Mouse (Mus musculus): Measurements from ENCODE around the gene Zfp512b. TPM values are rescaled to one million over a fixed set of nuclear protein-coding genes. Genes with fewer than 3 reads are reported as not detected.

Gene Zfp512b
- polyA plus RNA-seq, 1 experiment from 2014 or later: 51.6 TPM

DNA sequence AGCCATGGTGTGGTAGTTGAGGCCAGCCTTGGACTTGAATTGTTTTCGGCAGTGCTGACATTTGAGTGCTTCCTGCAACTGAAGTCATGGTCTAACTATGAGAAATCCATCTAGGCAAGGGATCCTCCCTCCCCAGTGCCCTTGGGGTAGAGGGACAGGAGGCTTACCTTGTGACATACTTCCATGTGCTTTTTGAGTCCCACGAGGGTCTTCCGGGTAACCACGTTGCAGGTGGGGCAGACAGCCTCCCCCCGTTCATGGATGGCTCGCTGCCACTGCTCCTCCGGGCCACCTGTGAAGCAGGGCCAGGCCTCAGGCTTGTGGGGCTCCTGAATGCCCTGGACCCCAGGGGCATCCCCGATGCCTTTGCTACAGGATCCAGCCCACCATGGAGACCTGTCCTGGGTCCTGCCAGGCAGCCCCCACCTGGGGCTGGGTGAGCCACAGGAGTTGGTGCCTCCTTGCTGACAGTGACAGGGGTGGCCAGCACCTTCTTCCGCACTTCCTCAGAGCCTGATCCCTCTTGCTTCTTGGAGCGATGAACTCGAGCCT lies 4.3 kb downstream of the Zfp512b start:
- Histone ChIP-seq H3K4me2 (no peak overlapping the region), H3K4me1 (peaks cover 18% of the 10 kb centered on the region), H3K36me3 (peaks cover 76% of the 10 kb centered on the region), H3K9ac (no peak overlapping the region), H3K27me3 (no peaks in the 10 kb centered on the region), H3K9me3 (replicated peaks) (no peaks in the 10 kb centered on the region), H3K4me3 (replicated peaks) (no peak overlapping the region), H3K27ac (no peak overlapping the region)
- WGBS: 87% methylated on average over 11 of the region's 11 CpGs
- no peak for ATAC-seq (replicated peaks; ENCODE audit: low FRiP score)

DNA sequence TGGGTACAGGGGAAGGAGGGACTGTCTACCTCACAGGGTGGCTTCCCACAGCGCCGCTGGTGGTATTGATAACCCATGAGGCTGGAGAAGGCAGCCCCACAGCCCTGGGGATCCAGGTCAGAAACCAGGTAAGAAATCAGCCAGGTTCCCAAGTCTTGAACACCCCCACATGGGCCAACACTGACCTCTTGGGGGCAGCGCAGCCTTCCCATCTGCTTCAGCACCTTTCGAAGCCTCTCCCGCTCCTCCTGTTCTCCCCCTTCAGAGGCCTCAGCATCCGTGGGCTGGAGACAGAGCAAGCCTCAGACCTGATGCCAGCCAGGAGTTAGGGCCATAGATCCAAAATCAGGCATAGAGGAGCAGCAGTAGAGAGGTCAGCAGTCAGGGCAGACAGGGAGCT lies 4.8 kb downstream of the Zfp512b start:
- ATAC-seq (replicated peaks; ENCODE audit: low FRiP score): no peak
- Histone ChIP-seq H3K9ac (no peak overlapping the region), H3K4me1 (peaks cover 13% of the 10 kb centered on the region), H3K9me3 (replicated peaks) (no peaks in the 10 kb centered on the region), H3K27me3 (no peaks in the 10 kb centered on the region), H3K36me3 (peaks cover 77% of the 10 kb centered on the region), H3K4me2 (no peak overlapping the region), H3K27ac (no peak overlapping the region), H3K4me3 (replicated peaks) (no peak overlapping the region)
- 79% methylated on average over 6 of the region's 6 CpGs for WGBS

DNA sequence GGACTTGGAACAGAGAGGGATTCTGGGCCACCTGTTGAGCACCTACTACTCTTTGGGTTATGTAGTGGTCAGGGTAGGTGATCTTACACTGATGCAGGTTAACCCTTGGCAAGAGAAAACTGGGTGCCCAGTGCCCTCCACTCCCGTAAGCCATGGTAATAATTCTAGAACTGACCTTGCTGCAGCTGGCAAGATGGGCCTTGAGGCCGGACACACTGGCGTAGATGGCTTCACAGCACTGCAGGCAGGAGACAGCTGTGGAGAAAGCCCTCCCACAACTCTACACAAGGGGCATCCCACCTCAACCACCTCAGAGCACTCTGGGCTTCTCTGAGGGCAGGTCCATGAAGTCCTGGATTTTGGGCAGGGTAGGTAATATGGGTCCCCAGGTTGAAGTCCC lies 6.5 kb downstream of the Zfp512b start:
- Histone ChIP-seq H3K27ac (no peak overlapping the region), H3K27me3 (no peaks in the 10 kb centered on the region), H3K9ac (no peak overlapping the region), H3K9me3 (replicated peaks) (no peaks in the 10 kb centered on the region), H3K36me3 (peaks cover 79% of the 10 kb centered on the region), H3K4me1 (peaks cover 12% of the 10 kb centered on the region), H3K4me2 (no peak overlapping the region), H3K4me3 (replicated peaks) (no peak overlapping the region)
- ATAC-seq (replicated peaks; ENCODE audit: low FRiP score): no peak
- 89% methylated on average over 3 of the region's 3 CpGs for WGBS

DNA sequence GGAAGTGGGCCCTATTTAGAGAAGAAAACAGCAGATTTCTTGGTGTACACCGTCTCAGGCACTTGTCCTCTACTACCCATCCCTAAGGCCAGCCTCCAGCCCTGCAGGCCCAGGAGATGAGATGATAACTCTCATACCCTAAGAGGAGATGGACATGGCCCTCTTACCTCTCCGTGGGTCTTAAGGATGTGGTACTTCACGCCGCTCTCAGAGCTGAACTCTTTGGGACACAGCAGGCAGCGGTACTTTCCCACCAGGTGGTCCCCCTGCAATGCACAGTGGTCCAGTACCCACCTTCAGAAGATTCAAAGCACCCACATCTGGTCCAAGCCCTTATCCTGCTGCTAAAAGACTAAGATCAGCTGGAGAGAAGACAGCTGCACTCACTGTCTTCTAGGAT lies 7.1 kb downstream of the Zfp512b start:
- Histone ChIP-seq H3K27me3 (no peaks in the 10 kb centered on the region), H3K27ac (no peak overlapping the region), H3K36me3 (peaks cover 76% of the 10 kb centered on the region), H3K4me3 (replicated peaks) (no peak overlapping the region), H3K4me2 (no peak overlapping the region), H3K9me3 (replicated peaks) (no peaks in the 10 kb centered on the region), H3K9ac (no peak overlapping the region), H3K4me1 (peaks cover 12% of the 10 kb centered on the region)
- 92% methylated on average over 5 of the region's 5 CpGs for WGBS
- no peak for ATAC-seq (replicated peaks; ENCODE audit: low FRiP score)

DNA sequence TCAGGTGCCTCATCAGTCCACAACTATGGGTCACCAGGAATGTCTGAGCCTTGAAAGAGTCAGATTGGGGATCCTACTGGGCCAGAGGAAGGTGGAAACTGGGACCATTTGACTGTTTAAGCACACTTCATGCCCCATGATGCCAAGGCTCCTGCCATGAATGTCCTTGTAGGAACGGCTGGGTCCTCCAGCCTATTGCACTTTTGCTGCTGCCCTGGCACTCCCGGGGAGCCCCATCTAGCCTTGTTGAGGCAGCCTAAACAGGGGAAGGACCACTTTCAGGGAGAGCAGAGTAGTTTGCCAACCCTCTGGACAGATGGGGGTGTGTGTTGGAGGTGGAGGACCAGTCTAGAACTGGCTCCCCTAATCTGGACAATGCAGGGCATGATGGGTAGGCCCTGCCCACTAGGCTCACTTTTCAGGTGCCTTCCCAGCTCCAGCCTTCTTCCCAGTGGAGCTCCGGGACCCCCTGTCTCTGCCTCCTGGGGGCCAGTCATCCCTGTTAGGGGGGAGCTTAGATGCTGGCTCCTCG lies 8.1 kb downstream of the Zfp512b start, which contains the start of gene Uckl1:
Uckl1 (minus strand) TSS at position 482 of the 532 bp plus-strand sequence.
- 88% methylated on average over 4 of the region's 4 CpGs for WGBS
- Histone ChIP-seq H3K27me3 (no peaks in the 10 kb centered on the region), H3K9ac (no peak within 1 kb of the TSS), H3K27ac (no peak within 1 kb of the TSS), H3K4me2 (no peak within 1 kb of the TSS), H3K9me3 (replicated peaks) (no peaks in the 10 kb centered on the region), H3K4me3 (replicated peaks) (no peak within 1 kb of the TSS), H3K36me3 (peaks cover 65% of the 10 kb centered on the region), H3K4me1 (peaks cover 22% of the 10 kb centered on the region)
- no peak for ATAC-seq (replicated peaks; ENCODE audit: low FRiP score)

DNA sequence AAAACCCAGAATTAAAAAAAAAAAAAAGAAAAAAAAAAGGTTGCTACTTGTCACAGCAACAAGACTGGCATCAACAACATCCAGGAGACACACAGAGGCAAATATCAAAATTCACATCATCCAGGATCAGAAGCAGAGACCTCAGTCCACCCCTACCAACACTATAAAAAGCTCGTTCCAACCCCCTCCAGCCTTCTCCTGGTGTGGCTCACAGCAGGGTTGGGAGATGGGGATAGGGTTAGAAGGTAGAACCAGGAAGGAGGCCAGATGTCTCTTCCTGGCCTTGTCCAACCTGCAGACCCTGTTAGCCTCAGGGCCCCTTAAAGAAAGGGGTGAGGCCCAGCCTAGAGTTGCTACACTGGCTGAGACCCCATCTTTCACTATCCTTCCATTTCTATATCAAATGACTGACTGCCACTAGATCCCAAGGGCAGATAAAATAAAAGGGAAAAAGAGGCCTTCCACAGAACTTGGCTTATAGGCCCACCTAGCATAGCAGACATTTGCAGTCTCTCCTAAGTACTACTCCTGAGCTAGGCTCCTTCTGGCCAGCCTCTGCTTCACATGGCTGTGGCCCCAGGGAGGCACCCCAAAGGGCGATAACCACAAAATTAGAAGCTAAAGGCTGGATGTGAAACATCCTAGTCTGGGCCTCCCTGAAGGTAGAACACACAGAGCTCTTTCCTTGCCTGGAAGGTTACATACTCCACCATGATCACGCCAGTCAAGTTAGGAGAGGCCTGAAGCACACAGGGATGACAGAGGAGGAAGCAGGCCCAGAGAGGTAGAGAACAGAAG lies 8.9 kb downstream of the Zfp512b start:
- no peak overlapping the region for H3K27ac ChIP-seq
- H3K36me3 ChIP-seq: peaks cover 57% of the 10 kb centered on the region
- H3K9me3 ChIP-seq (replicated peaks): no peaks in the 10 kb centered on the region
- no peak overlapping the region for H3K4me3 ChIP-seq (replicated peaks)
- no peak for ATAC-seq (replicated peaks; ENCODE audit: low FRiP score)
- peaks cover 30% of the 10 kb centered on the region for H3K4me1 ChIP-seq
- H3K4me2 ChIP-seq: no peak overlapping the region
- H3K9ac ChIP-seq: no peak overlapping the region
- no peaks in the 10 kb centered on the region for H3K27me3 ChIP-seq
- 89% methylated on average over 3 of the region's 3 CpGs for WGBS

DNA sequence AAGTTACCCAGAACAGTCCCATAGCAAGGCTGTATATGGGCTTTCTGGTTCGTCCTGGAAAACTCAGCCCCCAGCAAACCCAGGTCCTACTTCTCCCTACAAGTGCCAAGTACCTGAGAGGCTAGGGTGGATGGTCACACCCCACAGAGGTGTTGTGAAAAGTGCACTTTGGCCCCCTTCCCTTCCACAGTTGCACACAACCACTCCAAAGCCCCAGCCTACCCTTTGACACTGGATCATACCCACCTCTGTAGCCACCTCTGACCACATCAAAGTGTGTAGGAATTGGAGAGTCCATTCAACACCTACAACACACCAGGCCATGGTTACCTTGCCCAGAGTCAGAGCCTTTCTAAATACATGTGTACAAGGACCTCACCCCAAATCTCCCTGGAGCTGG lies 9.7 kb downstream of the Zfp512b start:
- no peak for ATAC-seq (replicated peaks; ENCODE audit: low FRiP score)

DNA sequence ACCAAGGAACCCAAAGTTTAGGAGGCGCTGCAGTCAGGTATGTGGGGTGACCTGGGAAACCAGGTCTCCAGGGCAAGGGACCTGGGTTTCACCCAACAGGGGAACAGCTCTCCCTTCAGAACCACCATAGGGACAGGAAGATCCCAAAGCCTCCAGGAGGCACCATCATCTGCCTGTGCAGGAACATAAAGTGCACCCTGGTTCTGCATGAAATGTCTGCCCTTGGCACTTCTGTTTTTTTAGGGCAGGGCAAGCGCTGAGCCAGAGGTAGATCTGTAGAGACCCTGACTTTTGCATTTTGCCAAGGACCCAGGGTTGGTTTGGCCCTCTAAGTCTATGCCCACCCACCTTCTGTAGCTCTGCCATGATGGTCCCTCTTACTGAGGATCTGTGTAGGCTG lies 10.2 kb downstream of the Zfp512b start:
- H3K4me2 ChIP-seq: peak overlapping the region; percentile 96
- 86% methylated on average over 2 of the region's 2 CpGs for WGBS
- no peak overlapping the region for H3K9ac ChIP-seq
- no peaks in the 10 kb centered on the region for H3K27me3 ChIP-seq
- H3K4me1 ChIP-seq: peaks cover 39% of the 10 kb centered on the region
- no peaks in the 10 kb centered on the region for H3K9me3 ChIP-seq (replicated peaks)
- no peak for ATAC-seq (replicated peaks; ENCODE audit: low FRiP score)
- peak overlapping the region; percentile 93 for H3K27ac ChIP-seq
- peak overlapping the region; percentile 78 for H3K4me3 ChIP-seq (replicated peaks)
- peaks cover 44% of the 10 kb centered on the region for H3K36me3 ChIP-seq

More for the DNA sequence above, 9.7 kb downstream of the Zfp512b start:
- Histone ChIP-seq H3K4me2 (no peak overlapping the region), H3K27me3 (no peaks in the 10 kb centered on the region), H3K4me3 (replicated peaks) (no peak overlapping the region), H3K36me3 (peaks cover 50% of the 10 kb centered on the region), H3K4me1 (peaks cover 37% of the 10 kb centered on the region), H3K9me3 (replicated peaks) (no peaks in the 10 kb centered on the region), H3K27ac (0 out of 2 replicates have a peak overlapping the region, but pooled peaks have one; percentile 93), H3K9ac (no peak overlapping the region)
- 73% methylated on average over 1 of the region's 1 CpGs for WGBS

DNA sequence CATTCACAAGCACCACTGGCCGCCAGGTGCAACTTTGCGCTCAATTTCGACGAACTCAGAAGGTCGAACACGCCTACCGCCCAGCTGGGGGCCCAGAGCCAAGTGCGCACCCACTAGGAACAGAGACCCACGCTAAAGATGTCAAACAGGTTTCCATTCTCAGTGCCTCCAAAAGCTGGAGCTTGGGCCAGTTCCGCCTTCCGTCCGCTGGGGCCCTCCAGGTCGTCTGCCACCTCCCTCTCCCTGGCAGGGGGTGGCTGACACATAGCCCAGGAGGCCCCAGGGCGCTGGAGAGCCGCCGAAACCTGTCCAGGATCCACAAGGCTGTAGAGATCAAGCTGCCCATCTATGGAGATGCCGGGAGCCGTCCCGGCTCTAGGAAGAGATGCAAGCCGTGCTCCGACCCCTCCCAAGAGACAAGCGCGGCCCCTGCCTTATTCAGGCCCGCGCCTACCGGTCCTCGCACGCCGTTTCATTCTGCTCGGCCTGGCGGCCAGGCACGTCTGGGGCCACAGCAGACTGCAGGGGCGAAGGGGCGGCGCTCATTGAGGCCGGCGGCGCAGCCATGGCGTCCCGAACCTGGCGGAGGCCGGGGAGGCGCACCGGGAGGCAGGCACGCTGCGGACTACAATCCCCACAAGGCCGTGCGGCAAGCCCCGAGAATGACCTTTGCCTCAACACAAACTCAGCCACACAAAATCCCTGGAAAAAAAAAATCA lies 11.0 kb downstream of the Zfp512b start:
- Histone ChIP-seq H3K4me1 (peaks cover 39% of the 10 kb centered on the region), H3K9ac (peak overlapping the region; percentile 78), H3K4me2 (peak overlapping the region; percentile 96), H3K4me3 (replicated peaks) (peak overlapping the region; percentile 78), H3K9me3 (replicated peaks) (no peaks in the 10 kb centered on the region), H3K36me3 (peaks cover 36% of the 10 kb centered on the region), H3K27me3 (no peaks in the 10 kb centered on the region), H3K27ac (peak overlapping the region; percentile 93)
- WGBS: under 1% methylated on average over 49 of the region's 49 CpGs
- ATAC-seq (replicated peaks; ENCODE audit: low FRiP score): peak; percentile 80

DNA sequence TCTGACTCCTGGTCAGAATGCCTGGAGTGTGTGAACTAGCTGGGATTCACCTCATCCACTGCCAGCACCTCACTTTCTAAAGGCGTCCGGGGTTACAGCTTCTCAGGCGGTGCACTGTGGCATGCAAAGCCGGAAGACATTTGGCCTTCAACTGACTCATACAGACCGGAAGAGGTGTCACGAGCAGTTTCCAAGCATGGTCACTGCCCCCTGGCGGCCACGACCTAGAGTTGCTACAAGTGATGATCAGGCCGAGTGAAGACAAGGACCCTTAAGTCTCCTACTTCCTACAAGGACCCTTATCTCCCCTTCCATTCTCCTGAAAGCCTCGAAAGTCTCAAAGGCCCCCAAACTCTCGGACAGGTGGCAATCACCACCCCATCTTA lies 11.6 kb downstream of the Zfp512b start:
- Histone ChIP-seq H3K9ac (peak overlapping the region; percentile 78), H3K27me3 (no peaks in the 10 kb centered on the region), H3K4me3 (replicated peaks) (peak overlapping the region; percentile 78), H3K36me3 (peaks cover 31% of the 10 kb centered on the region), H3K27ac (peak overlapping the region; percentile 93), H3K9me3 (replicated peaks) (no peaks in the 10 kb centered on the region), H3K4me1 (peaks cover 39% of the 10 kb centered on the region), H3K4me2 (peak overlapping the region; percentile 96)
- peak; percentile 72 for ATAC-seq (replicated peaks; ENCODE audit: low FRiP score)
- WGBS: under 1% methylated on average over 11 of the region's 11 CpGs

DNA sequence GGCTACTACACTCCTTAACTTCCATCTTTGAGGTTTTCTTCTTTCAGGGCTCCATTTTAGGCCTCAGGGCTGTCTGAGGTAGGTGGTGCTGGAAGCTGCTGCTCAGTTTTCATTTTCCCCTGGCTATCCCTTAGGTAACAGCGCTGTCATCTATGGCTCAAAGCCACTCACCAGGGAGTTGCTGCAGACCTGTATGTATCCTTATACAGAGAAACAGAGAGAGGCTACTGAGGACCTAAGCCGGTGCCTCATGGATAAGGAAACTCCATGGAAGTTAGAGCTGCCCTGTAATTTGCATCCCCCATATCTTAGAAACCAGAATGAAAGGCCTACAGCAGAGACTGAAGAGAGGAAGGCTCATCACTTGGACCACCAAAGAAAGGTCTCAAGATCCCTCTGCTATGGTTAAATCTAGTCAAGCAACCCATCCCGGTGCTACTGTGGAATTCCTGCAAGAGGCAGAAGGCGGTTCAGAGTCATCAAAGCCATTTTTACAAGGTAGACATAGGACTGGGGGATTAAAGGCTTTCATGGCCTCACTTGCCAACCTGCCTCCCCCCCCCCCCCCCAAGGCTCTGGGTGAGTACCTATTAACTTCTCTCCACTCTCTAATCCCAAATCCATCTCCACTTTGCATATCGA lies 12.4 kb downstream of the Zfp512b start:
- no peaks in the 10 kb centered on the region for H3K27me3 ChIP-seq
- peaks cover 39% of the 10 kb centered on the region for H3K4me1 ChIP-seq
- H3K4me2 ChIP-seq: peak overlapping the region; percentile 96
- WGBS: 70% methylated on average over 5 of the region's 5 CpGs
- H3K27ac ChIP-seq: peak overlapping the region; percentile 93
- H3K9me3 ChIP-seq (replicated peaks): no peaks in the 10 kb centered on the region
- peak overlapping the region; percentile 78 for H3K4me3 ChIP-seq (replicated peaks)
- peaks cover 23% of the 10 kb centered on the region for H3K36me3 ChIP-seq
- no peak for ATAC-seq (replicated peaks; ENCODE audit: low FRiP score)
- H3K9ac ChIP-seq: peak overlapping the region; percentile 78

Measured in kidney, embryonic 15.5 days (tissue).